Mouse (Mus musculus): ENCODE measurements at regions not wholly inside any gene's neighbourhood (a gene's known extent, or its start where the extent isn't known, plus 50 kb on each side); places are given as distances from the start of the nearest gene placed in this dataset.

DNA sequence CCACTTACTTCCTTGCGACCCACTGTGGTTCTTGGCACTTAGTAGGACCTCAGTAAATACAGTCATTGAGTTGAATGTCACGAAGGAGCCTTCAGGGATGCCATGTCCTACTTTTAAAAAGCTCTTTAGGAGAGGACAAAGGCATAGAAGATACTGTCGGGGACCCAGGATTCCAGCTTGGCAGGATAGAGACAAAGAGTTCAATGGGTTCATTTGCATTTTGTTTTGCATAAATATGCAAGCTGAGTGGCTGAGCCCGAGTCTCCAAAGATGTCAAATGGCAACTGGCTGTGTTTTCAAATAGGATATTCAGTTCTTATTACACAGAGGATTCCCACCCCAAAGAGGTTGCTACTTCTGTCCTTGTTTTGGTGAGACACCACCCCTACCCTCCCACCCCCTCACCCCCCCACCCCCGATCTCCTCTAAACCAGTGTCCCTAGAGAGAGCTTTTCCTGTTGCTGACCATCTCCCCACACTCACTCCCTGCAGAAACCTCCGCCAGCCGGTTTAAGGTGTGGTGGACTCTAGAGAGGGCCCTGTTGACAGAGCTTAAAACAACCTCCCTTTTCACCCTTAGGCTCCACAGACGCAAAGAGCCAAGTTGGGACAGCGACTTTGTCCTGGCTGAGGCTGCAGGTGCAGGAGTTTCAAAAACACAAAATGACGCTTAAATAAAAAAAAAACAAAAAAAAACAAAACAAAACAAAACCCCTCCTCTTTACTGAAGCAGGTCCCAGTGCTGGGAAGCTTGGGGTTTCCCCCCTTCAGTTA lies 57.9 kb downstream of the Sox9 start:
- TF ChIP-seq POLR2A (IDR thresholded peaks at IDR 0.05; ENCODE audit: borderline replicate concordance, extremely low read depth, insufficient read depth, insufficient read length, poor library complexity, severe bottlenecking), result no peak
- TF ChIP-seq CTCF (IDR thresholded peaks at IDR 0.05; ENCODE audit: borderline replicate concordance, extremely low read depth, insufficient read depth, insufficient read length), result no peak
- DNase-seq (ENCODE audit: low read depth), result peak; percentile 86

GRCm38 (mm10) chr11:112840495-112840828 lies 58.4 kb downstream of the Sox9 start:
- peak; percentile 90 for DNase-seq (ENCODE audit: low read depth)
- TF ChIP-seq POLR2A (IDR thresholded peaks at IDR 0.05; ENCODE audit: borderline replicate concordance, extremely low read depth, insufficient read depth, insufficient read length, poor library complexity, severe bottlenecking) (no peak), CTCF (IDR thresholded peaks at IDR 0.05; ENCODE audit: borderline replicate concordance, extremely low read depth, insufficient read depth, insufficient read length) (no peak)

GRCm38 (mm10) chr11:112844258-112844901 lies 62.4 kb downstream of the Sox9 start:
- DNase-seq (ENCODE audit: low read depth), result no peak
- TF ChIP-seq POLR2A (IDR thresholded peaks at IDR 0.05; ENCODE audit: borderline replicate concordance, extremely low read depth, insufficient read depth, insufficient read length, poor library complexity, severe bottlenecking), result no peak
- TF ChIP-seq CTCF (IDR thresholded peaks at IDR 0.05; ENCODE audit: borderline replicate concordance, extremely low read depth, insufficient read depth, insufficient read length), result no peak

GRCm38 (mm10) chr11:112847146-112847545 lies 65.1 kb downstream of the Sox9 start:
- no peak for DNase-seq (ENCODE audit: low read depth)
- TF ChIP-seq POLR2A (IDR thresholded peaks at IDR 0.05; ENCODE audit: borderline replicate concordance, extremely low read depth, insufficient read depth, insufficient read length, poor library complexity, severe bottlenecking) (no peak), CTCF (IDR thresholded peaks at IDR 0.05; ENCODE audit: borderline replicate concordance, extremely low read depth, insufficient read depth, insufficient read length) (no peak)

- no peak for DNase-seq (ENCODE audit: low read depth)
- TF ChIP-seq POLR2A (IDR thresholded peaks at IDR 0.05; ENCODE audit: borderline replicate concordance, extremely low read depth, insufficient read depth, insufficient read length, poor library complexity, severe bottlenecking) (no peak), CTCF (IDR thresholded peaks at IDR 0.05; ENCODE audit: borderline replicate concordance, extremely low read depth, insufficient read depth, insufficient read length) (no peak)
These were observed 65.8 kb downstream of the Sox9 start for GRCm38 (mm10) chr11:112847851-112848250.

GRCm38 (mm10) chr11:112849974-112850373 lies 68.0 kb downstream of the Sox9 start:
- no peak for DNase-seq (ENCODE audit: low read depth)
- TF ChIP-seq POLR2A (IDR thresholded peaks at IDR 0.05; ENCODE audit: borderline replicate concordance, extremely low read depth, insufficient read depth, insufficient read length, poor library complexity, severe bottlenecking), result no peak

GRCm38 (mm10) chr11:112850532-112851272 lies 68.7 kb downstream of the Sox9 start:
- DNase-seq (ENCODE audit: low read depth), result no peak
- TF ChIP-seq CTCF (IDR thresholded peaks at IDR 0.05; ENCODE audit: borderline replicate concordance, extremely low read depth, insufficient read depth, insufficient read length) (no peak), POLR2A (IDR thresholded peaks at IDR 0.05; ENCODE audit: borderline replicate concordance, extremely low read depth, insufficient read depth, insufficient read length, poor library complexity, severe bottlenecking) (no peak)

GRCm38 (mm10) chr11:112851321-112851720 lies 69.3 kb downstream of the Sox9 start:
- TF ChIP-seq POLR2A (IDR thresholded peaks at IDR 0.05; ENCODE audit: borderline replicate concordance, extremely low read depth, insufficient read depth, insufficient read length, poor library complexity, severe bottlenecking) (no peak), CTCF (IDR thresholded peaks at IDR 0.05; ENCODE audit: borderline replicate concordance, extremely low read depth, insufficient read depth, insufficient read length) (no peak)
- no peak for DNase-seq (ENCODE audit: low read depth)

GRCm38 (mm10) chr11:112855975-112856374 lies 74.0 kb downstream of the Sox9 start:
- TF ChIP-seq CTCF (IDR thresholded peaks at IDR 0.05; ENCODE audit: borderline replicate concordance, extremely low read depth, insufficient read depth, insufficient read length), result no peak
- no peak for TF ChIP-seq POLR2A (IDR thresholded peaks at IDR 0.05; ENCODE audit: borderline replicate concordance, extremely low read depth, insufficient read depth, insufficient read length, poor library complexity, severe bottlenecking)
- DNase-seq (ENCODE audit: low read depth), result no peak

GRCm38 (mm10) chr11:112859309-112859708 lies 77.3 kb downstream of the Sox9 start:
- peak; percentile 64 for DNase-seq (ENCODE audit: low read depth)
- TF ChIP-seq CTCF (IDR thresholded peaks at IDR 0.05; ENCODE audit: borderline replicate concordance, extremely low read depth, insufficient read depth, insufficient read length) (no peak), POLR2A (IDR thresholded peaks at IDR 0.05; ENCODE audit: borderline replicate concordance, extremely low read depth, insufficient read depth, insufficient read length, poor library complexity, severe bottlenecking) (no peak)

DNA sequence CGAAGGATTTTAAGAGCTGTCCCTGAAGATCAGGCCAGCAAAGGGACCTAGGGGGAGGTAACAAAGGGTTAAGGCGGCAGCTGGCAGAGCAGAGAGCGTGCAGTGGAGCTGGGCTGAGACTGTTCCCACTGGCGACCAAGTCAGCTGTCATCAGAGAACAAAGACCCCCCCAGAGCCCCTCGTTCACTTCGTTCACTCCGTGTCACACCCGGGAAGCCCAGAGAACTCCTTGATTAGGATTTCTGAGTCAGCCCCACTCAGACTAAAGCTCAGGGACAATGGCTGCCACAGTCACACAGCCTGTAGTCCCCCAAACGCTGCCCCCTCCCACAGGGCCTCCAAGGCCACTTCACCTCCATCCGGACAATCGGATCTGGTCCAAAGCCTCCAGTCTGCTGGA lies 78.8 kb downstream of the Sox9 start:
- TF ChIP-seq CTCF (IDR thresholded peaks at IDR 0.05; ENCODE audit: borderline replicate concordance, extremely low read depth, insufficient read depth, insufficient read length) (no peak), POLR2A (IDR thresholded peaks at IDR 0.05; ENCODE audit: borderline replicate concordance, extremely low read depth, insufficient read depth, insufficient read length, poor library complexity, severe bottlenecking) (no peak)
- peak; percentile 89 for DNase-seq (ENCODE audit: low read depth)

Measured in brain, embryonic 14.5 days (tissue).